10 mouse cellular contexts compared by ENCODE assay signal in genomic region chr5:131813331-131813781, GRCm38 (mm10).
A peak's percentile ranks its signal among the peaks of the same experiment; 100 is the strongest.
DNase-seq lines count a peak whose midpoint lies in the region; ATAC-seq lines count a peak whose summit lies in the region.
"Had no signal": no experiment of that assay in that cellular context is flagged by ENCODE, and none has a peak within 500 bp of the region (broad histone marks: within the 10 kb centered on the region; RNA-seq: fewer than 3 reads in every experiment).

No protein-coding gene starts in this region.

- WGBS in midbrain, embryonic 15.5 days = 71% methylated on average over 7 of the region's 7 CpGs
- WGBS in midbrain, embryonic 10.5 days = 77% methylated on average over 7 of the region's 7 CpGs
- 50% methylated on average over 7 of the region's 7 CpGs for WGBS in intestine, embryonic 14.5 days
- 46% methylated on average over 7 of the region's 7 CpGs for WGBS in stomach, embryonic 16.5 days

- no peak for ATAC-seq in midbrain, embryonic 15.5 days (replicated peaks)
- 0 out of 2 replicates have a peak, but pooled peaks have one; percentile 41 for ATAC-seq in intestine, embryonic 14.5 days (replicated peaks; ENCODE audit: low FRiP score, low TSS enrichment, low read depth)
- no peak for ATAC-seq in stomach, embryonic 16.5 days (ENCODE audit: insufficient read depth, low FRiP score)

- peaks cover 8% of the 10 kb centered on the region for H3K4me1 ChIP-seq in midbrain, embryonic 15.5 days
- H3K4me1 ChIP-seq in midbrain, embryonic 10.5 days = no peaks in the 10 kb centered on the region; the same call in 1 of the 2 replicates
- peaks cover 14% of the 10 kb centered on the region; the same call in 1 of the 2 replicates for H3K4me1 ChIP-seq in intestine, embryonic 14.5 days (replicated peaks; ENCODE audit: control insufficient read depth, insufficient read depth, low read length)
- peaks cover 22% of the 10 kb centered on the region for H3K4me1 ChIP-seq in stomach, embryonic 16.5 days (ENCODE audit: control insufficient read depth, insufficient read depth, low read length)
- H3K4me1 ChIP-seq: kidney, embryonic 15.5 days had no signal

- no peak overlapping the region for H3K9ac ChIP-seq in midbrain, embryonic 15.5 days
- H3K9ac ChIP-seq in intestine, embryonic 14.5 days (ENCODE audit: low read length) = no peak overlapping the region
- 0 out of 2 replicates have a peak overlapping the region, but pooled peaks have one; percentile 3 for H3K9ac ChIP-seq in stomach, embryonic 16.5 days (ENCODE audit: low read length)
- H3K9ac ChIP-seq: kidney, embryonic 15.5 days; lung, embryonic 14.5 days had no signal

- H3K27me3 ChIP-seq in midbrain, embryonic 15.5 days (replicated peaks) = no peaks in the 10 kb centered on the region
- H3K27me3 ChIP-seq in midbrain, embryonic 10.5 days (ENCODE audit: low read depth, poor library complexity, severe bottlenecking) = peaks cover 6% of the 10 kb centered on the region; the same call in 1 of the 2 replicates
- no peaks in the 10 kb centered on the region for H3K27me3 ChIP-seq in intestine, embryonic 14.5 days (replicated peaks; ENCODE audit: control insufficient read depth, insufficient read depth, low read length)
- no peaks in the 10 kb centered on the region for H3K27me3 ChIP-seq in stomach, embryonic 16.5 days (ENCODE audit: control insufficient read depth, insufficient read depth, low read length)
- H3K27me3 ChIP-seq: kidney, embryonic 15.5 days had no signal

- no peak overlapping the region for H3K4me3 ChIP-seq in midbrain, embryonic 15.5 days
- H3K4me3 ChIP-seq in midbrain, embryonic 10.5 days = no peak overlapping the region
- no peak overlapping the region for H3K4me3 ChIP-seq in intestine, embryonic 14.5 days (ENCODE audit: low read depth, low read length)
- no peak overlapping the region for H3K4me3 ChIP-seq in stomach, embryonic 16.5 days (replicated peaks; ENCODE audit: low read length)
- H3K4me3 ChIP-seq: kidney, embryonic 15.5 days had no signal

- no peaks in the 10 kb centered on the region for H3K9me3 ChIP-seq in midbrain, embryonic 15.5 days
- no peaks in the 10 kb centered on the region for H3K9me3 ChIP-seq in midbrain, embryonic 10.5 days (replicated peaks)
- no peaks in the 10 kb centered on the region for H3K9me3 ChIP-seq in intestine, embryonic 14.5 days (ENCODE audit: control insufficient read depth, low read length)
- no peaks in the 10 kb centered on the region for H3K9me3 ChIP-seq in stomach, embryonic 16.5 days (replicated peaks; ENCODE audit: control insufficient read depth, low read length)
- H3K9me3 ChIP-seq: kidney, embryonic 15.5 days had no signal

- no peaks in the 10 kb centered on the region for H3K36me3 ChIP-seq in midbrain, embryonic 15.5 days (replicated peaks)
- H3K36me3 ChIP-seq in midbrain, embryonic 10.5 days = no peaks in the 10 kb centered on the region
- no peaks in the 10 kb centered on the region for H3K36me3 ChIP-seq in intestine, embryonic 14.5 days (ENCODE audit: control insufficient read depth, insufficient read depth, low read length)
- no peaks in the 10 kb centered on the region for H3K36me3 ChIP-seq in stomach, embryonic 16.5 days (ENCODE audit: control insufficient read depth, insufficient read depth, low read length)
- H3K36me3 ChIP-seq: kidney, embryonic 15.5 days had no signal

- H3K4me2 ChIP-seq in midbrain, embryonic 15.5 days = no peak overlapping the region
- no peak overlapping the region for H3K4me2 ChIP-seq in intestine, embryonic 14.5 days (ENCODE audit: low read length)
- H3K4me2 ChIP-seq in stomach, embryonic 16.5 days (ENCODE audit: low read depth, low read length) = no peak overlapping the region
- H3K4me2 ChIP-seq: kidney, embryonic 15.5 days; lung, embryonic 14.5 days had no signal

- 0 out of 2 replicates have a peak overlapping the region, but pooled peaks have one; percentile 11 for H3K27ac ChIP-seq in midbrain, embryonic 15.5 days
- H3K27ac ChIP-seq in midbrain, embryonic 10.5 days (replicated peaks) = no peak overlapping the region
- H3K27ac ChIP-seq in intestine, embryonic 14.5 days (ENCODE audit: low read depth) = no peak overlapping the region; the same call in 1 of the 2 replicates
- peak overlapping the region; percentile 78 for H3K27ac ChIP-seq in stomach, embryonic 16.5 days (ENCODE audit: low read length)
- H3K27ac ChIP-seq: kidney, embryonic 15.5 days had no signal

- peak; percentile 25 to 34 for DNase-seq in cerebellum, postnatal 36 days
- no peak for DNase-seq in cerebellum, adult 9-10 months
- no peak for DNase-seq in midbrain, embryonic 10.5 days (ENCODE audit: low spot score)
- no peak for DNase-seq in intestine, embryonic 14.5 days (ENCODE audit: low spot score)
- no peak for DNase-seq in kidney, adult 8-10 months
- no peak for DNase-seq in spleen, adult 12 weeks (ENCODE audit: low spot score)
- DNase-seq: lung, embryonic 14.5 days had no signal

Comparison
In these comparisons a context has a peak if more than half of its experiments do, and no peak if none do; other contexts are left out.
1. DNase-seq: peak in cerebellum, postnatal 36 days (2 of 2); none in cerebellum, adult 9-10 months (single experiment), midbrain, embryonic 10.5 days (single experiment), intestine, embryonic 14.5 days (single experiment), kidney, adult 8-10 months (0 of 2) and spleen, adult 12 weeks (single experiment).
2. H3K27ac ChIP-seq: peak in midbrain, embryonic 15.5 days (single experiment) and stomach, embryonic 16.5 days (single experiment); none in midbrain, embryonic 10.5 days (single experiment) and intestine, embryonic 14.5 days (single experiment).